Mouse (Mus musculus): ENCODE measurements at regions not wholly inside any gene's neighbourhood (a gene's known extent, or its start where the extent isn't known, plus 50 kb on each side); places are given as distances from the start of the nearest gene placed in this dataset.

- WGBS: 74% methylated on average over 2 of the region's 2 CpGs
- no peaks in the 10 kb centered on the region for H3K27me3 ChIP-seq (ENCODE audit: control insufficient read depth, insufficient read depth, low read length)
- H3K27ac ChIP-seq (ENCODE audit: control insufficient read depth, insufficient read depth, low read length): no peak overlapping the region
- no peaks in the 10 kb centered on the region for H3K36me3 ChIP-seq (ENCODE audit: control insufficient read depth, insufficient read depth, low read length)
- TF ChIP-seq CTCF (IDR thresholded peaks at IDR 0.05; ENCODE audit: borderline replicate concordance, control insufficient read depth, extremely low read depth, insufficient read depth, low read length, poor library complexity) (no peak), POLR2A (IDR thresholded peaks at IDR 0.05; ENCODE audit: control insufficient read depth, extremely low read depth, insufficient read depth, low read length, poor library complexity) (no peak)
- H3K4me1 ChIP-seq (replicated peaks; ENCODE audit: control insufficient read depth, insufficient read depth, low read length): no peaks in the 10 kb centered on the region
- DNase-seq: no peak
- H3K4me3 ChIP-seq (ENCODE audit: control insufficient read depth, insufficient read depth, low read length): no peak overlapping the region
These were observed 157.6 kb upstream of the Ubash3b start for GRCm38 (mm10) chr9:41319066-41319465.

DNA sequence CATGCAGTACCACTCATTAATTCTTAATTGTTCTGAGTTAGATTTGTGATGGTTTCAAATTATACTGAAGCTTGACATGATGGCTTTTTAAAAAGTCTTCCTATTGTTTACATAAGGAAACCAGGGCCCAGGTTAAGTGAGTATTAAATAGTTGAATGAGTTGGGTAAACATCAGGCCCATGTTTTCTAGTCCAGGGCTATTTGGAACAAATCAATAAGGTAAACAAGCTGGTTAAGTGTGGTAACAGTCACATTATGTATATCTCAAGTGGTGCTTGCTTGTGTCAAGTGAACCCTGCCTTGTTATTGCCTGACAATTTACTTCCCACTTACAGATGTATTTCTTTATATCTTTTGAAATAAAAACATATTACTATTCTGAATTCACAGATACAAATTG lies 144.7 kb upstream of the Ubash3b start:
- Histone ChIP-seq H3K27ac (ENCODE audit: control insufficient read depth, insufficient read depth, low read length) (no peak overlapping the region), H3K36me3 (ENCODE audit: control insufficient read depth, insufficient read depth, low read length) (no peaks in the 10 kb centered on the region), H3K27me3 (ENCODE audit: control insufficient read depth, insufficient read depth, low read length) (no peaks in the 10 kb centered on the region), H3K4me1 (replicated peaks; ENCODE audit: control insufficient read depth, insufficient read depth, low read length) (no peaks in the 10 kb centered on the region), H3K4me3 (ENCODE audit: control insufficient read depth, insufficient read depth, low read length) (no peak overlapping the region)
- DNase-seq: no peak
- TF ChIP-seq CTCF (IDR thresholded peaks at IDR 0.05; ENCODE audit: borderline replicate concordance, control insufficient read depth, extremely low read depth, insufficient read depth, low read length, poor library complexity): no peak
- TF ChIP-seq POLR2A (IDR thresholded peaks at IDR 0.05; ENCODE audit: control insufficient read depth, extremely low read depth, insufficient read depth, low read length, poor library complexity): no peak

DNA sequence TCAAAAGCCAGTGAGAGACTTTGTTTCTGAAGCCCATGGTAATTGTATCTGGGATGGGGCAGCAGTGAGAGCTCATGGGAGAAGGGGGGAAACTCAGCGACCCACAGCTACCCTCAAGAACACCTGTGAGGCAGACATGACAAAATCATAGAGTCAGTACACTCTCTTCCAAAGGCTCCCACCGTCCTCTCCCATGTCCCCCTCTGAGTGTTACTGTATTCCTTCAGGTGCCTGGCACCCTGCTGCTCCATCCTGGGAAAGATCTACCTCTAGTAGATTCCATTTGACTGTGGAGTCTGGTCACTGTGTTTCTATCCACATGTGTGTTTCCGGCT lies 142.0 kb upstream of the Ubash3b start:
- 93% methylated on average over 3 of the region's 3 CpGs for WGBS
- no peak for TF ChIP-seq POLR2A (IDR thresholded peaks at IDR 0.05; ENCODE audit: control insufficient read depth, extremely low read depth, insufficient read depth, low read length, poor library complexity)
- TF ChIP-seq CTCF (IDR thresholded peaks at IDR 0.05; ENCODE audit: borderline replicate concordance, control insufficient read depth, extremely low read depth, insufficient read depth, low read length, poor library complexity): no peak

DNA sequence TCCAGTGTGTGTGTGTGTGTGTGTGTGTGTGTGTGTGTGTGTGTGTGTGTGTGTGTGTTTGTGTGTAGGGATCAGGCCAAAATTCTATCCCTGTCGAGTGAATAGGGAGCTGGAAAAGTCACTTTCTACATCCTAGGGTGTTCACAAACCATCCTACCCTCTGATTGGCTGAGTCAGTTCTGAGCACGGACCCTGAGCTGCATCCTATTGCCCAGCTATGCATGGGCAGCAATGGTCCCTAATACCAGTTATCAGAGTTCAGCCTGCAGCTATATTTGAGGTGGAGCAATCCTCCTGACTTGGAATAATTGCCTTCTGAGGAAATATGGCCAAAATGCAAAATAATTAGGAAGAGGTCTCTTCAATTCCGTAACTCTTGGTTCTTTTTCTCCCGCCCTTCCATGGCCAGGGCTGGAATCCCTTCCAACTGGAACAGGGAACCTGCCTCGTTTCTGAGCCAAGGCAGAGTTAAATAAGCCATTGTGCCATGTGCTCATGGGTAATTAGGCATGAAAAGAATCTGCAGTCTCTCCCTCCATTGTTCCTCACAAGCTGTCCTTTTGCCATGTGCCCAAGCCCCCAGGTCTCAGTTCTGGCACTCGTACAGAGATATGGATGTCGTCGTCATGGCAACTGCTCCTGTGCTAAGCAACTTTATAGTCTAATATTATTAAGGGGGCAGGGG lies 141.5 kb upstream of the Ubash3b start:
- H3K27ac ChIP-seq (ENCODE audit: control insufficient read depth, insufficient read depth, low read length): no peak overlapping the region
- H3K27me3 ChIP-seq (ENCODE audit: control insufficient read depth, insufficient read depth, low read length): no peaks in the 10 kb centered on the region
- WGBS: 83% methylated on average over 8 of the region's 8 CpGs
- TF ChIP-seq CTCF (IDR thresholded peaks at IDR 0.05; ENCODE audit: borderline replicate concordance, control insufficient read depth, extremely low read depth, insufficient read depth, low read length, poor library complexity): no peak
- no peak for TF ChIP-seq POLR2A (IDR thresholded peaks at IDR 0.05; ENCODE audit: control insufficient read depth, extremely low read depth, insufficient read depth, low read length, poor library complexity)
- no peak overlapping the region for H3K4me3 ChIP-seq (ENCODE audit: control insufficient read depth, insufficient read depth, low read length)
- no peak for DNase-seq
- no peaks in the 10 kb centered on the region for H3K4me1 ChIP-seq (replicated peaks; ENCODE audit: control insufficient read depth, insufficient read depth, low read length)
- no peaks in the 10 kb centered on the region for H3K36me3 ChIP-seq (ENCODE audit: control insufficient read depth, insufficient read depth, low read length)

More for the DNA sequence above, 142.0 kb upstream of the Ubash3b start:
- no peaks in the 10 kb centered on the region for H3K36me3 ChIP-seq (ENCODE audit: control insufficient read depth, insufficient read depth, low read length)
- no peak for DNase-seq
- no peak overlapping the region for H3K27ac ChIP-seq (ENCODE audit: control insufficient read depth, insufficient read depth, low read length)
- H3K4me1 ChIP-seq (replicated peaks; ENCODE audit: control insufficient read depth, insufficient read depth, low read length): no peaks in the 10 kb centered on the region
- no peak overlapping the region for H3K4me3 ChIP-seq (ENCODE audit: control insufficient read depth, insufficient read depth, low read length)
- no peaks in the 10 kb centered on the region for H3K27me3 ChIP-seq (ENCODE audit: control insufficient read depth, insufficient read depth, low read length)

DNA sequence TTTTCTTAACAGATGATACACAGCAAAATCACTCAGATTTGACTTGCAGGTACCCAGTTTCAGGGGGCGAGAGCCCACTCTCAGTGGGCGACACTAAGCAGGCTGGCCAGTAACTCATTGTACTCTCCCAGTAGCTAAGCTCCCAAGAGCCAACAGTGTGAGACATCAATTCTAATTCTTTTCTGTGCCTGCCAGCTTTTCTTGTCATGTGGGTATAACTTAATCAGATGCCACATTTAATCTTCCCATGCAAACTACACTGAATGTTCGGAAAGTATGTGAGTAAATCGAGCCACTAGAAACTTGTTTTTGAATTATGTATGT lies 124.6 kb upstream of the Ubash3b start:
- H3K4me1 ChIP-seq (replicated peaks; ENCODE audit: control insufficient read depth, insufficient read depth, low read length): no peaks in the 10 kb centered on the region
- TF ChIP-seq CTCF (IDR thresholded peaks at IDR 0.05; ENCODE audit: borderline replicate concordance, control insufficient read depth, extremely low read depth, insufficient read depth, low read length, poor library complexity) (no peak), POLR2A (IDR thresholded peaks at IDR 0.05; ENCODE audit: control insufficient read depth, extremely low read depth, insufficient read depth, low read length, poor library complexity) (no peak)
- 92% methylated on average over 4 of the region's 4 CpGs for WGBS
- no peak overlapping the region for H3K4me3 ChIP-seq (ENCODE audit: control insufficient read depth, insufficient read depth, low read length)
- no peaks in the 10 kb centered on the region for H3K36me3 ChIP-seq (ENCODE audit: control insufficient read depth, insufficient read depth, low read length)
- H3K27ac ChIP-seq (ENCODE audit: control insufficient read depth, insufficient read depth, low read length): no peak overlapping the region
- H3K27me3 ChIP-seq (ENCODE audit: control insufficient read depth, insufficient read depth, low read length): no peaks in the 10 kb centered on the region
- no peak for DNase-seq

- no peaks in the 10 kb centered on the region for H3K36me3 ChIP-seq (ENCODE audit: control insufficient read depth, insufficient read depth, low read length)
- no peak for TF ChIP-seq POLR2A (IDR thresholded peaks at IDR 0.05; ENCODE audit: control insufficient read depth, extremely low read depth, insufficient read depth, low read length, poor library complexity)
- TF ChIP-seq CTCF (IDR thresholded peaks at IDR 0.05; ENCODE audit: borderline replicate concordance, control insufficient read depth, extremely low read depth, insufficient read depth, low read length, poor library complexity): no peak
- H3K27me3 ChIP-seq (ENCODE audit: control insufficient read depth, insufficient read depth, low read length): no peaks in the 10 kb centered on the region
- no peak overlapping the region for H3K27ac ChIP-seq (ENCODE audit: control insufficient read depth, insufficient read depth, low read length)
- WGBS: 77% methylated on average over 8 of the region's 8 CpGs
- H3K4me1 ChIP-seq (replicated peaks; ENCODE audit: control insufficient read depth, insufficient read depth, low read length): no peaks in the 10 kb centered on the region
- H3K4me3 ChIP-seq (ENCODE audit: control insufficient read depth, insufficient read depth, low read length): no peak overlapping the region
- no peak for DNase-seq
These were observed 124.0 kb upstream of the Ubash3b start for GRCm38 (mm10) chr9:41285266-41286144.
